Mouse (Mus musculus) fat pad, adult 2 months (tissue): Measurements from ENCODE around the gene Ror2.

ENCODE experiments used
- DNase-seq: peaks from one replicate; pipeline ENCODE4 v3.0.0-alpha.2; 2011; ENCODE audit warnings: low read depth, low spot score; ENCODE audit errors: extremely low read depth

The Ror2 gene

DNA sequence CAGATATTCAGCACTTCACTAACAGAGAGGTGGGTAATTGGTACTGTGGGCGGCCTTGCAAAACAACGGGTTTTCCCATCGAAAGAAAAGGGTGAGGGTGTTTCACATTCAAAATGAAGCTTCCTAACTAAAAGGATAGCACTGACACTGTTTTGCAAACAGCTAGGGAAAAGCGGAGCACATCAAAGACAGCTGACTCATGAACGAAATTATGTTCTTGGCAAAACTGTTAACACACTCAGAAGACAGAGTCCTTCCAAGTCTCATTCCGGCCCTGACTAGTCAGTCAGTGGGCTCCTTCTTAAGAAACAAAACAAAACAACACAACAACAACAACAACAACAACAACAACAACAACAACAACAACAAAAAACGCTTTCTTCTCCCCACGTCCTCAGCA, 10.1 kb downstream of the Ror2 start:
- DNase-seq = no peak

DNA sequence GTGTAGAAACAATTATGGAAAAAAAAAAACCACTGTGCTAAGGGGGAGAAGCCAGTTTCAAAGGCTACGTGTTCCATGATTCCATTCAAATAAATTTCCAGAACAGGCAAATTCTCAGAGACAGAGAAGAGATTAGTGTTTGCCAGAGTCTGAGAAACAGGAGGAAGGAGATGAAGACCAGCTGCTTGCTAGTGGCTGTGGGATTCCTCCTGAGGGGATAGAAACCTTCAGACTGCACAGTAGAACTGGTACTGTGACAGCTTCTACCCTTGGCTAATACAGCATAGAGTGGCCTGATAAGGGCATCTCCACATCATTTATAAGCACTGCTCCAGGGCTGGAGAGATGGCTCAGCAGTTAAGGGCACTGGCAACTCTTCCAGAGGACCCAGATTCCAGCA, 11.2 kb downstream of the Ror2 start:
- DNase-seq = no peak

DNA sequence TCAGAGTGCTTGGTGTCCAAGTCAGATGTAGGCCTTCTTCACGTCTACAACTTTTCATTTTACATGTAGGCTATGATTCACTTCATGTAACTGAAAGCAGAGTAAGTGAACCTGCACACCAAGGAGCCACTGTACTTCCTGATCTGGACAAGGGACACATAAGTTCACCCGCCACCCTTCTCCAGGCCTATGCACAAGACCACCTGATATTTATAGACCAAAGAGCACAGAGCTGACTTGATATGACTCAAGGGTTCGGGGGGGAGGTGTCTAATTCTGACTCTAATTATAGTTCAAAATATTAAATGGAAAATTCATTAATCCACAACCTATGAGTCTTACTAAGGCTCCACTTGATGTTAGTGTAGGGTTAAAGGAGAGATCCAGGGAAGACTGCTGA, 14.3 kb downstream of the Ror2 start:
- DNase-seq = no peak

DNA sequence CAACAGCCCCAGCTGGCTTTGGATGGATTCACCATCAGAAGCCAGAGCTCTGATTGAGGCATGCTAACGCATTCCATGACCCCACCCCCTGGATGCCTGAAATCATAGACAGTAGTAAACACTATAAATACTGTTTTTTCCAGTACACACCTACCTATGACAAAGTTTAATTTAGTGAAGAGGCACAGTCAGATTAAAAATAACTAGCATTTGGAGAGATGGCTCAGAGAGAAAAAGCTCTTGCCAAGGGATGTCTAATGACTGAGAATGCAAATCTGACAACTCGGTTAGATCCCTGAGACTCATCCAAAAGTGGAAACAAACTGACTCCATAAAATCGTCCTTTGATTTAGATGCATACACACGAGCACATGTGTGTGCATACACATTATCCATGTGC, 15.4 kb downstream of the Ror2 start:
- DNase-seq = no peak

DNA sequence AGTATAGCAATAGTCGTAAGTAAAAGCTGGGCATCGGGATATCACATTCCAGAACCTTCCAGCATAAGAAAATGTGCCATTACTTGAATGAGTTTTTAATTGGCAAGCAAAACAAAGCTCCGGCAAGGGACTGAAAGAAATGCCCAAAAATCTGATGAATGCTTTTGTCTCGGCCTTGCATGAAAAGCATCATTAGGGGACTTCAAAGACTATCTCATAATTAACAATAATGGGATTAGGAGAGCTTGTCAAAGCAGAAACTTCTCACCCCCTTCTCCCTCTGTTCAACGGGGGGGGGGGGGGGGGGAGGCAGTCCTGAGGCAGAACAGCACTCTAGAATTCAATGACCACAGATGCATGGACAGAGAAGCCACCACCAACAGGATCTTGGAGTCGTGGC, 17.4 kb downstream of the Ror2 start:
- DNase-seq = no peak

DNA sequence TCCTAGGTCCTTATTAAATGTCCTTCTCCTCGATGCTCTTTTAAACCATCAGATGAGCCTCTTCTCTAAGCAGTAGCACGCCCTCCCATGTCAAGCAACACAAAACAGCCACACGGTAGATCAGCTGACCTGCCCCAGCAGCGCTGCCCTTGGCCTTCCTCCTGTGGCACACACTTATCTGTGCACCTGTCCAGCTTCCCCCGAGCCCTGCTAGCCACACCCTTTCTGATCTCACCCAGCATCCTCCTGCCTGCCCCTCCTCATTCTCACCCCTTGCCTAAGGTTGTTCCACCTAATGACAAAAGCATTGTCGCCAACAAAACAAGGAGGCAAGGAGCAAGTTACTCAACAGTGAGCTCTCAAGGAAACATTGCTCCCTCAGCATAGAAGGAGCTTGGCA, 18.1 kb downstream of the Ror2 start:
- DNase-seq = no peak

DNA sequence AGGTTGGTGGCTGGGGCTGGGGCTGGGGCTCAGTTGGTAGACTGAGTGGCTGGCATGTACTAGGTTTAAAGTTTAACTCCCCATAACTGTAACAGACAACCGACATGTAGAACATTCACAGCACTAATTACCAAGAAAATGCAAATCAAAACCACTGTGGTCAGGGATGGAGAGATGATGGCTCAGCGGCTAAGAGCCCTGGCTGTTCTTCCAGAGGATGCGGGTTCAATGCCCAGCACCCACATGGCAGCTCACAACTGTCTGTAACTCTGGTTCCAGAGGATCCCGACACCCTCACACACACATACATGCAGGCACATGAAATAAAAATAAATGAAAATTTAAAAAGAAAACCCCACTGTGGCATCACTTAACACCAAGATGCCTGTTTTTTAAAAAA, 18.8 kb downstream of the Ror2 start:
- no peak for DNase-seq

DNA sequence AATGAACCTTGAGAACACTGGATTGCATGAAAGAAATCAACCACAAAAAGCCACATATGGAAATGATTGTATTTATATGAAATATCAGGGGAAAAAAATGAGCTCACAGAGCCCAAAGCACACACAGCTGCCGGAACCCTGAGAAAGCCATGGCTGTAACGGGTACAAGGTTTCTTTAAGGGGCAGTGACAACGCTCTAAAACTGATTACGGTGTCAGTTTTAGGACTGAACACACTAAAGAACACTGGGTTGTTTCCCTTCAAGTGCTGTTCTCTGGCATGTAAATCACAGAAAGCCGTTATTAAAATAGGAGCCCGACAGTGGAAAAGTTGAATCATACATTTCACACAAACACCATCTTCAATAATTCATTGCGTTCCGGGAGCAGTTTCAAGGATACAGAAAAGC, 19.4 kb downstream of the Ror2 start:
- no peak for DNase-seq

DNA sequence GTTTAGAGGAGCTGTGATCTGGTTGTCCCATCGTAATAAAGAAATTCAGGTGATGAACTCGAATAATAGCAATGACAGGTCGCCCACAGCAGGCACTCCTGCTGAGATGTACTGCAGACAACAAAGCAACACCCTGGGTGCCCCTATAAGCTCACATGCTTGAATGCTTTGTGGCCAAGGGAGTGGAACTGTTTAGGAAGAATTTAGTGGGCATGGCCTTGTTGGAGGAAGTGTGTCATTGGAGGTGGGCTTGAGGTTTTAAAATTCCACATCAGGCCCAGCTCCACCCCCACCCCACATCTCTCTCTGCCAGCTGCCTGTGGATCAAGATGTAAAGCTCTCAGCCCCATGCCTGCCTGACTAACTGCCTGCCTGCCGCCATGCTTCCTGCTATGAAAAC, 21.0 kb downstream of the Ror2 start:
- DNase-seq = no peak

DNA sequence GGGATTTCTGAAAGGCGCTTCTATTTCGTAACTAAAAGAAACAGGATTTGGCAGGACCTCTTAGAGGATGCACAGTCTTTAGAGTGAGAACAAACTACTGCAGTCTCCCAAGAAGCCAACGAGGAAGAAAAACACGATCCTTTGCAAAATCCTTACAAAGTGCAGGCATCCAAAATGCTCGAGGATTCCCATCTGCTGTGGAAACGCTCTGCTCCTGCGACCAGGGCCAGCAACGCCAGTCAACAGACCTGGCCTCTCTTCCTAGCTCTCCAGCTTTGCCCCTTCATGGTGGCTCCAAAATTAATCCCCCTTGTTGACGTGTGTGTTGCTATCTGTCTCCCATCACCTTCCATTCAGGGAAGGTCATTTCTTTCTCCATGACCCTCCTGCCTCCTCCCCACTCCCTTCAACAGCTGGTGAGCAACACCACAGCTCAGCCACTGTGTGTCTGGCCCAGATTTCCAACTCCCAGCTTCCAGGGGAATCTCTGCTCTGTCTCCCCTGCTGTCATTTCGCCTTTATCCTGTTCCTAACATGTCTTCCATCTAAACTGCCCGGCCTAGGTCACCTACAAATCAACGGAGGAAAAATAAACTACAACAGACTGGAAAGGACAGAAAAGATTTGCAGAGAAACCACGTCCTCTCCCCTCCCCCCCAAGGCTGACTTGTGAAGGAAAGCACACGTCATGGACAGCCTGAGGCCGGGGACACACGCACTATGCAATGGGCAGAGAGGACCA, 23.2 kb downstream of the Ror2 start:
- DNase-seq = no peak

DNA sequence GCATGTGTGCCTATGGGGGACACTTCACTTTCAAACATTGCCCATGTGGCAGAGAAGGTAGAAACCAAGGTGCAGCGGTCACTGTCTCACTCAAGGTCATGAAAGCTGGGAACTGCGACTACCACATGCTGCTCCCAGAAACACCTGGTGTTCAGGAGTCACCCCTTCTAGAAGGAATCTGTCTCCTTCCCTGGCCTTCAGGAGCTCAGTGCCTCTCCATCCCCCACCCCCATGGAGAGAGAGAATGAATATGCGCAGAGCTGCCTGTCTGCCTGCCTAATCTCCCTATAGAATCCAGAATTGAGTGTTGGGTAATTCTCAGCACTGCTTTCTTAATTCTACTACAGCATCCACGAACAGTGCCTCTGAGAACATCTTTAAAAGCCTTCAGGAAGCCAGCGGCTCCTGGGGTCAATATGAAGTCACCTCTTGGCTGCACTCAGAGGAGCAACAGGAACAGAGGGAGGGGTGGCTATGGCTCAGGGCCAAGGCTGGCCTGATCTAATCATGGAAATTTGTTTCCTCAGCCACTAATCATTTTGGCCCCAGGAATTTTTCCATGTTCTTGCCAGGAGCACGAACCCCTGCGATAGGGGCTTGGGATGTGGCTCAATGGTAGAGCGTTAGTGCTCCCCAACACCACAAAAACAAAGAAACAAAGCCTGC, 24.7 kb downstream of the Ror2 start:
- DNase-seq = no peak

DNA sequence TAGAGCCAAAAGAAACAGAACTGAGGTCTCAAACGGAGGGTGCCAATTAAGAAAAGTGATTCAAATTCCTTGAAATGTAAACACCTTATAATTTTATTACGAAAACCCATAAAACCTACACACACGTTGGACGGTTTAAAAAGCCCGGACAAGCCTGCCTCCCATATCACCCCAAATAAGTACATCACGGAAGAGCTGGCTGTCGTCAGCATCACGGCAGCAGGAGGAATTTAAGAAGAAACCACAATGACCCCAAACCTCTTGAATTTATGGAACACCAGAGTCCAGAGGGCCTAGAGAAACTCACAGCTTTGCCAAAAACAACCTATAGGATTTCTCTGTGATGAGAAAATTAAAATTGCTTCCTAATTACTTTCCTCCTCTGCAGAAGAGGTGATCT, 27.0 kb downstream of the Ror2 start:
- DNase-seq = no peak

DNA sequence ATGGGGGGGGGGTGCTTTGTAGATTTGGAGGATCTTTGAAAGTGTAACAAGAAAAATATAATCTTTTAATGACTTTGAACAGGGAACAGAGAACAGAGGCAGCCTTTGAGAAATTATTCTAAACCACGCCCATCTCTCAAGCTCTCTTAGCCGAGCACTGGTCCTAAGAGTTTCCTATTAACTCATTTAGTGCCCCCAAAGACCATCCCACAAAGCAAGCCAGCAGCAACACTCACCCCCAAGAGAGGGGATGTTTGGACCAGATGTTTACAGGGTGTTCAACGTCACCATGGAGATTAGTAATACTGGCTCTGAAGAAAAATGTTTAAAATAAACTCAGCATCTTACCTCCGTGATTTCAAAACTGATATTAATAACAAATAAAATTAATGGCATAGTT, 27.4 kb downstream of the Ror2 start:
- no peak for DNase-seq

DNA sequence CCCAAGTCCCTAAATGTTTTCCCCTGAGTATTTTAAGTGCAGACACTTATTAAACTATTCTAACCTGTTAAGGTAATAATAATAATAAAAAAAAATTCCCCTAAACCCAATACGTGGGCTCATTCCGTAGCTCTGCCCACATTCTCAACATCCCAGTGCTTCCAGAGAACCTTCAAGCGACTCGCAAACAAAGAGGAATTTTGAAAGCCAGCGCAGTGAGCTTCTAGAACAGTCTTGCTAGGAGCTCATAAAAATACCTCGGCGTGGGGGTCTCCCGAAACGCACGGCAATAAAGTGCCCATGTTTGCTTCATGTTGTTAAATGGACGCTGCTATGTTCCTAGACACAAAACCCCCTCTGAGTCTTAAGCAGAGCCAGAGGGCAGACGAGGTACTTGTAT, 32.7 kb downstream of the Ror2 start:
- DNase-seq = no peak

DNA sequence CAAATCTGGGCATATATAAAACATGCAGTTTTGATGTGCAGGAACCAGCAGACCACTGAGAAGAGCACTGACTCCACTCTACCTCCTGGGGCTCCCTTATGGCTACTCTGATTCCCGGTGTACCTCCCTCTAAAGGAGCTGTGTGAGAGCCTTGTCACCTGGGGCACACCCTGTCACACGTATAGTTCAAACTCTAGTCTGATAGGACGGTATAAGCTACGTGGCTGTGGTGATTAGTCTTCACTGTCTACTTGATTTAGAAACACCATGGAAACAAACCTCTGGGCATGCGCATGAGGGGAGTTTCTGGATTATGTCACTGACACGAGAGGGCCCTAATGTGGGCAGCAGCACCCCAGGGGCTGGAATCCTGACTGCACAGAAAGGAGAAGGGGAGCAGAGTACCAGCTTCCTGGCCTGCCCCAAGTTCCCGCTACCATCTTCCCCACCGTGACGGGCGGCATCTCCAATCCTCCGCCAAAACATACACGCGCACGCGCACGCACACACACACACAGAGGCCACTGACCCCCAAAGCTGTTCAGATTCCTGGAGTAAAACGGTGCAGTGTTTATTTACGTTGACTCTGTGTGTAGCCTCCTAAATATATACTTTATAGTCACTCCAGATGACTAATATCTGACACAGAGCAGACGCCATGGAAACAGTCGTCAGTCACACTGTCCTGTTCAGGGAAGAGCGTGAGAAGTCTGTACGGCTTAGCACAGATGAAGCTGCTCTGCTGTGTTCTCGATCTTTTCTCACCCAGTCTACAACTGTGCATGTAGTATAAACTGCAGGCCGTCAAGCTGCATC, 37.1 kb downstream of the Ror2 start:
- DNase-seq = no peak

DNA sequence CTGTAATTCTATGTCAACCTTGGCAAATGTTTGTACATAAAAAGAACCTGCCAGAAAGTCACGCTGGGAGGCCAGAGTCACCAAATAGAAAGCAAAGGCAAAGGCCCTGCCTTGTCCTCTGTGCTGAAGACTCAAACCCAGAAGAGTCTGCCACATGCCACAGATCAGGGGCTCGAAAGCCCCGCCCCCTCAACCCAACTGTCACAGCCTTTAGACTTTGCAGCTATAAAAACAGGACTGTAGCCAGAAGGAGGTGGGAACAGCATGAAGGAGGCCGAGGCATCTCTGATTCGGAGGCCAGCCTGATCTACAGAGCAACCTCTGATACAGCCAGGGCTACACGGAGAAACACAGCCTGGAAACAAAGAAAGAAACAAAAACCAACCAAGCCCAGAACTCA, 37.8 kb downstream of the Ror2 start:
- DNase-seq = no peak

DNA sequence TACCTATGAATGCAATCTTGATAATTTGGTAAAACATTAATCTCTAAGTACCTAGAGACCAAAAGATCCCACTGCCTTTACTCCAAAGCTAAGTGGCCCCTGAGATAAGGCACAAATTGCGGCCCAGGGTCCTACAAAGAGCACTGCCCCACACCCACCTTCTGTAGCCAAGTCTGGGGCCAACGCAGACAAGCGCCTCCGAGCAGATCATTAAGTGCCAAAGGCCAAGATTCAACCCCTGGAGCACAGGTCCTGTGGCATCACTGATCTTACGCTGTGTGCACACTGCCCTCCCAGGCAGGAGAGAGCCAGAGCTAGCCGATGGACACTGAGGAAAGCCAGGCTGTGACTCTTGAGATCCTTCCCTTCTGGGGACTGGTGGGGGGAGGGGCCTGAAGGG, 38.7 kb downstream of the Ror2 start:
- no peak for DNase-seq

DNA sequence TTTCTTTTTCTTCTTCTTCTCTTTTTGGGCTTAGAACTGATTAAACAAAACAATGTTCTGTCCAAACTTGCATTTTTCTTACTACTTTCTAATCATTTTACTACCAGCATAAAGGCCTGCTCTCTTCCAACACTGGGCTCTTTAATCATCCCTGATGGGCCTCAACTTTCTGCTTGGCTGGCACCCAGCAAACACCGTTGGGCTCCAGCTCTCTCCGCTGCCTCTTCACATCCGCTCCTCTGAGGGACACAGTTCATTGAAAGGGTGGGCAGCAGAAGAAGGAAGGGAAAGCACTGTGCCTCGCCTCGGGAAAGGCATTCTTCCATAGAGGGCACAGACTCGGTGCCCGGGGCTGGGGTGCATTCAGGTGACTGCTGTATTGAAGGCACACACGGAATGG, 41.8 kb downstream of the Ror2 start:
- DNase-seq = no peak

DNA sequence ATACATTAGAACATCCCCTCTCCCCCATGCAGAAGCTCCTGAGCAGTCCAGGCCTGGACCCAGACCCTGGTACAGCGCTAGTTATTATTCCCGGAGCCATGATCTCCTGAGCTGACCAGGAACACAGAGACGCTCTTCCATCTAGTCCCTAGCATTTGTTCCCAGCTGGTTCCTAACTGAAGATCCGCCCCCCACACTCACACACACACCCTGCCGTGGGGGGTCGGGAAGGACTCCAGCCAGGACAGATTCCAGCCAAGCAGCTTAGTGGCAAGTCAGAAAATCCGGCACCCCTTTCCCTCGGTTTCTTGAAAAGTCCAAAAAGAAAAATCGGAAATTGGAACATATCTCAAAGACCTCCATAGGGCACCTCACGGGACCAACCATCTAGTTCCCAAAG, 48.5 kb downstream of the Ror2 start:
- no peak for DNase-seq

DNA sequence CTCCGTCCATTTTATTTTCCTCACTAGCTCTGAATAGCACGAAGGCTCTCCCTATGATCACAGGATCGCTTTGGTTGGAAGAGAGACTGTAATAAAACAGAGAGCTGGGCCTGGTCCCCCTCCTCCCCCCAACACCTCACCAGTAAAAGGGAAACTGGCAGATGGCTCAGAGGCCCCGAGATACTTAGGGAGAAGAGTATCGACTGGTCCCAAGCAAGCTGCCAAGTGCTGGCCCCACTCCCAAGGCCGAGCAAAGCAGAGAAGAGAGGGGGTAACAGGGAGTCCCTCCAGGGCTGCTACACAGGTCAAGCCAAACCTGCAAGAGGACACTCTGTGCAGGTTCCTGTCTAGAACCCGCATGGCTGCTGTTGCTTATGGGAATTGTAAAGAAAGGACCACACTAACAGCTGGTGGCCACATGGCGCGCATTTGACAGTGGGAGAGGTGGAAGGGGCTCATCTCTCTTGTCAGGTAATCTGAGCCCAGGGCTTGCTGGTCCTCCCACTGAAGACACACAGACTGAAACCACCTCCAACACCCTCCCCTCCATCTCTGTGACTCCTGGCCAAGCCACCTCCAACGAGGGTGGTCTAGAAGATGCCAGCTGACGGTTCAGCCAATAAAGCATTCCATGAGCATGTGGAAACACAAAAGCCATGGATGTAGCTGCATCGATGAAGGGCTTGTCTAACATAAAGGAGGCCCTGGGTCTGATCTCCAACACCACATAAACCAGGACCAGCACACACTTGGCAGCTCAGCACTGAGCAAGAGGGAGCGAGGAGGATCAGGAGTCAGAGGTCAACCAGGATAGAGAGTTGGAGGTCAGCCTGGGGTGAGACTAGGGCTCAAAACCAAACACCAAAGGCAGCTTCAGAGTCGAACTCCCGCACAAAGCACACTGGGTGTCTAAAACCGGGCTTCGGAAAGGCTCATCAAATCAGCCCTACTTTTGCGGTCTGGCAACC, 49.2 kb downstream of the Ror2 start:
- no peak for DNase-seq

DNA sequence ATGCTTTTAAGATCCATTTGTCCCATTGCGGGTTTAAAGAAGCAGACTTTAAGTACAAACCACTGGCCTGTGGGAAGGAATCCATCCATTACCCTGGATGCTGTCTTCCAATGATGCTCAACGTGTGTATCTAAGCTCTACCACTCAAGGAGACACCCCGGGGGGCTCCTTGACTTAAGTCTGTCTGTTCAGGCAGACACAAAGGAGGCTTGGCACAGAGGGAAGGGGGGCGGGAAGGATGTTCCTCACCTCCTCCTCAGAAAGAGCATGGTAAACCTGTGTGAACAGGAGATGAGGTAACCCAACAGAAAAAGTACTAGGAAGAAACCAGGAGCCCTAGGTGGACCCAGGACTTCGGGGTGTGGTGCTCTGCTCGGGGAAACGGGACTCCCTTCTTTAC, 50.0 kb downstream of the Ror2 start:
- DNase-seq = no peak
